Comparison of ENCODE assay signal across 8 mouse cellular contexts in genomic region chr5:139449926-139450325, GRCm38 (mm10). TPM values are rescaled to one million over a fixed set of nuclear protein-coding genes. Genes with fewer than 3 reads are reported as not detected.
A peak's percentile ranks its signal among the peaks of the same experiment; 100 is the strongest.
DNase-seq lines count a peak whose midpoint lies in the region; ATAC-seq lines count a peak whose summit lies in the region.
"Had no signal": no experiment of that assay in that cellular context is flagged by ENCODE, and none has a peak within 500 bp of the region (broad histone marks: within the 10 kb centered on the region; RNA-seq: fewer than 3 reads in every experiment).

No protein-coding gene starts in this region.

- no peaks in the 10 kb centered on the region for H3K4me1 ChIP-seq in embryonic facial prominence, embryonic 11.5 days (ENCODE audit: control insufficient read depth, insufficient read depth, low read length)
- H3K4me1 ChIP-seq in hindbrain, embryonic 16.5 days (ENCODE audit: control insufficient read depth, insufficient read depth, low read depth, low read length) = peaks cover 11% of the 10 kb centered on the region

- H3K9me3 ChIP-seq in embryonic facial prominence, embryonic 11.5 days (replicated peaks; ENCODE audit: control insufficient read depth, low read length) = no peaks in the 10 kb centered on the region
- no peaks in the 10 kb centered on the region for H3K9me3 ChIP-seq in hindbrain, embryonic 16.5 days (ENCODE audit: control insufficient read depth, low read length)

- no peak overlapping the region for H3K27ac ChIP-seq in embryonic facial prominence, embryonic 11.5 days (replicated peaks; ENCODE audit: low read depth, low read length)
- H3K27ac ChIP-seq in hindbrain, embryonic 16.5 days (ENCODE audit: low read depth, low read length) = peak overlapping the region; percentile 57
- H3K27ac ChIP-seq: macrophage had no signal

- no peaks in the 10 kb centered on the region for H3K27me3 ChIP-seq in embryonic facial prominence, embryonic 11.5 days (ENCODE audit: control insufficient read depth, insufficient read depth, low read length)
- no peaks in the 10 kb centered on the region for H3K27me3 ChIP-seq in hindbrain, embryonic 16.5 days (replicated peaks; ENCODE audit: control insufficient read depth, insufficient read depth, low read length)

- no peak overlapping the region for H3K4me2 ChIP-seq in embryonic facial prominence, embryonic 11.5 days (ENCODE audit: low read depth, low read length)
- H3K4me2 ChIP-seq in hindbrain, embryonic 16.5 days (ENCODE audit: low read length) = no peak overlapping the region

- WGBS in embryonic facial prominence, embryonic 11.5 days = 40% methylated on average over 4 of the region's 4 CpGs
- 18% methylated on average over 4 of the region's 4 CpGs for WGBS in hindbrain, embryonic 16.5 days

- no peak overlapping the region; the same call in 1 of the 2 replicates for H3K9ac ChIP-seq in embryonic facial prominence, embryonic 11.5 days (replicated peaks; ENCODE audit: low read length)
- H3K9ac ChIP-seq in hindbrain, embryonic 16.5 days (ENCODE audit: low read depth, low read length) = peak overlapping the region; percentile 12; the same call in 1 of the 2 replicates

- peak; percentile 36 for DNase-seq in lung, postnatal 10 days
- no peak for DNase-seq in lung, postnatal 14 days
- no peak for DNase-seq in embryonic facial prominence, embryonic 11.5 days (ENCODE audit: low spot score)
- no peak for DNase-seq in spleen, postnatal 4 days (ENCODE audit: low spot score in 2 of 2)
- DNase-seq in right cerebral cortex, postnatal 10 days (ENCODE audit: low spot score in 2 of 2) = no peak

- H3K4me3 ChIP-seq in embryonic facial prominence, embryonic 11.5 days (ENCODE audit: low read depth, low read length) = no peak overlapping the region
- no peak overlapping the region for H3K4me3 ChIP-seq in hindbrain, embryonic 16.5 days (ENCODE audit: low read length)

- no peaks in the 10 kb centered on the region for H3K36me3 ChIP-seq in embryonic facial prominence, embryonic 11.5 days (replicated peaks; ENCODE audit: control insufficient read depth, insufficient read depth, low read depth, low read length)
- peaks cover 2% of the 10 kb centered on the region for H3K36me3 ChIP-seq in hindbrain, embryonic 16.5 days (ENCODE audit: control insufficient read depth, insufficient read depth, low read length)

- peak; percentile 29; the same call in 1 of the 2 replicates for ATAC-seq in embryonic facial prominence, embryonic 11.5 days (replicated peaks; ENCODE audit: insufficient number of reproducible peaks, low FRiP score, low TSS enrichment, low read depth)
- peak; percentile 56; the same call in 1 of the 2 replicates for ATAC-seq in hindbrain, embryonic 16.5 days
- peak; percentile 18; the same call in 1 of the 2 replicates for ATAC-seq in neutrophil, adult 5-6 weeks (ENCODE audit: extremely low read depth, insufficient number of reproducible peaks, low FRiP score, poor library complexity, severe bottlenecking)

RNA-seq across cellular contexts. Expression of gene 3110082I17Rik, which starts 10.4 kb away (rescaled TPM):
- 27.1 and 28.8 TPM in 2 replicates for polyA plus RNA-seq in embryonic facial prominence, embryonic 11.5 days (2014; fragmentation: Nextera tagmentation; extraction: Ambion mirVana)
- 18.4 and 20.3 TPM in 2 replicates for polyA plus RNA-seq in hindbrain, embryonic 16.5 days (2015; fragmentation: Nextera tagmentation; extraction: Ambion mirVana)
- total RNA-seq in neutrophil, adult 5-6 weeks (2017) = 15.0 and 16.7 TPM in 2 replicates

RNA-seq across cellular contexts. Expression of gene Gper1, which starts 27.0 kb away (rescaled TPM):
- polyA plus RNA-seq in embryonic facial prominence, embryonic 11.5 days (2014; fragmentation: Nextera tagmentation; extraction: Ambion mirVana) = 0.42 and 0.82 TPM in 2 replicates
- 7.8 and 9.4 TPM in 2 replicates for polyA plus RNA-seq in hindbrain, embryonic 16.5 days (2015; fragmentation: Nextera tagmentation; extraction: Ambion mirVana)
- total RNA-seq in neutrophil, adult 5-6 weeks (2017) = 0.12 and 0.98 TPM in 2 replicates
- polyA plus RNA-seq: macrophage had no signal

RNA-seq across cellular contexts. Expression of gene Zfand2a, which starts 34.4 kb away (rescaled TPM):
- 5.4 and 6.4 TPM in 2 replicates for polyA plus RNA-seq in embryonic facial prominence, embryonic 11.5 days (2014; fragmentation: Nextera tagmentation; extraction: Ambion mirVana)
- 24.5 and 29.3 TPM in 2 replicates for polyA plus RNA-seq in hindbrain, embryonic 16.5 days (2015; fragmentation: Nextera tagmentation; extraction: Ambion mirVana)
- total RNA-seq in neutrophil, adult 5-6 weeks (2017) = 11.4 and 11.9 TPM in 2 replicates

RNA-seq across cellular contexts. Expression of gene C130050O18Rik, which starts 44.8 kb away (rescaled TPM):
- polyA plus RNA-seq in embryonic facial prominence, embryonic 11.5 days (2014; fragmentation: Nextera tagmentation; extraction: Ambion mirVana) = 0.18 and 0.27 TPM in 2 replicates
- 0.26 and 0.64 TPM in 2 replicates for polyA plus RNA-seq in hindbrain, embryonic 16.5 days (2015; fragmentation: Nextera tagmentation; extraction: Ambion mirVana)
- total RNA-seq in neutrophil, adult 5-6 weeks (2017) = 40.3 and 41.1 TPM in 2 replicates
